Mouse (Mus musculus) thymus, postnatal 14 days (tissue): ENCODE results near the gene Nckap5.

Experiments
- DNase-seq: peaks from one replicate; pipeline ENCODE4 v3.0.0; 2021

The Nckap5 gene

DNA sequence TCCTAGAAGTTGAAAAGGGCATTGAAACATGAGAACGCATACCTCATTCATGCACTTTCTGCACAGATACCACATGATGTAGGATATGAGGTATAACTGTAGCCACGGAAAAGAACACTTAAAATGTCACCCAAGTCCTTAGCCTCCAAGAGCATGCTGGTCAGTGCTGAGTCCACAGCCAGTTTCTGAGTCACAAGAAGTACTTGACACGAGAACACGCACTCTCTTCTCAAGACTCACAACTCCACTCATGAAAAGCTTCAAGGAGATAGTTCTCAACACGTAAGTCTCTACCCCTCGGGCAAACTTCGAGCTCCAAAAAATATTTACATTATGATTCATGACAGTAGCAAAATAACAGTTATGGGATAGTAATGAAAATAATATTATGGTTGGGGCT, 137.0 kb downstream of the Nckap5 start:
- DNase-seq = no peak

- no peak for DNase-seq
Measured at GRCm38 (mm10) chr1:126688593-126688992, 142.0 kb downstream of the Nckap5 start.

DNA sequence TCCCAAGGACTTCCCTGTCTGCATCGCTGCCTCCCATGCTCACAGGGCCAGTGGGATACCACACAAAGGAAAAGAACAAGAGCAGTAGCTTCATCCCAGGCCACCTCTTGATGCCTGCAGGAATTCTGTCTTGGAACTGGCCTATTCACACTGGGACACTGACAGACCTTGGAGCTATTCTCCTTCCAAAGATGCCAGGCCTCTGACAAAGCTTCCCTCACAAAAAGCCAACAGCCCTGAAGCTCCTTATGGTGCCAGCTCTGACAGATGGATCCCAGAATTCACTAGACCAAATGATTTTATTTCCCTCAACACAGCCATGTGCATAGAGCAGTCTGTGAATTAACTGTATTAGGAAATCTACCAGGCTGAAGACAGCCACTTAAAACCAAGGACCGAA, 143.9 kb downstream of the Nckap5 start:
- DNase-seq = no peak

DNA sequence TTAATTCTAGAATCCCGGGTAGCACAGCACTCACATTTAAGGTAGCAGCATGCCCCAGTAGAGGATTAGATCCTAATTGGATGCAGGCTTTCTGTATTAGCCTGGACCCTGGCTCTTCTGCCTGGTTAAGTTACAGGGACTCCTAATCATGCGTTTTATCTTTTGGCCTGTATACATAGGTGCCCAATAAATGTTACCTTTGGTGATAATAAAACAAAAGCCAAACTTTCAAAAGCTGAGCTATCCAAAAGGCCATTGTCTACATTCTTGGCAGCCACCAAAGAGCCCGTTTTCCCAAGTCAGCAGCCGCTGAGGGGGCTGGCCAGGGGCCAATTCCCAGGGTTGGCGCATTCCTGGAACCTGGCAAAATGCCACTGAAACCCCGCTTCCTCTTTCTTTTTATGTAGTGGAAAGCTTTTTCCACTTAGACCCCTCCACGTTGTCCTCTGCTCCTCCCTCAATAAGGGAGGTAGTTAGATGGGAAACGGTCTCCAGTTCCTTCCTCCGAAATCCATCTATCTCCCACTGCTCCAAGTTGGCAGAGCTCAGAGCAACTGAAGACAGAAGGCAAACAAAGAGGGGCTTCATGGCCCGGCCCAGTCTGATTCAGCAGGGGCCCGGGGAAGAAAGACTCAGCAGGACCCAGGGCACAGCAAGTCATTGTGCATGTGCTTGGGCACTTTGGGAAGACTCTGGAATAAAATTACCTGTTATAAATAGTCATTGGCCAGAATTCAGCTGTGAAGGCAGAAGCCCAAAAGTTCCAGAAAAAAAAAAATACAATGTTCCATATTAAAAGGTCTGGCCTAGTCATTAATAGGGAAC, 146.8 kb downstream of the Nckap5 start:
- DNase-seq = no peak

DNA sequence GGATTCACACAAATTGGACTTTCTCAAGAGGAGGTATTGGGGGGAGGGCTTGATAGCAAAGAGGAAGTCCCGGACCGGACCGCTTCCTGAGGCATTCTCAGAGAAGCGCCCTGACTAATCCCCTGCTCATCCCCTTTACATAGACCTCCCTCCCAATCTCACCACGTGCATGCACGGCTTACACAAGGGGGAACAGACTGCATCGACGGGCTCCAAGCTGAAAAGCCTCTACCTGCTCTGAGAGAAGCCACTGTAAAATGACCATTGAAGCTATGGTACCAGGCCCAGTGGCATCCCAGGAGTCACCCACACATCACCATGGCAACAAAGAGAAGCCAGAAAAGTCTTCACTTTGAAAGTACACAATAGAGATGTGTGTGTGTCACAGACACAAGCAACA, 148.8 kb downstream of the Nckap5 start:
- no peak for DNase-seq

- no peak for DNase-seq
Measured at GRCm38 (mm10) chr1:126679348-126679747, 151.3 kb downstream of the Nckap5 start.

- no peak for DNase-seq
Measured at GRCm38 (mm10) chr1:126677280-126677679, 153.3 kb downstream of the Nckap5 start.

DNA sequence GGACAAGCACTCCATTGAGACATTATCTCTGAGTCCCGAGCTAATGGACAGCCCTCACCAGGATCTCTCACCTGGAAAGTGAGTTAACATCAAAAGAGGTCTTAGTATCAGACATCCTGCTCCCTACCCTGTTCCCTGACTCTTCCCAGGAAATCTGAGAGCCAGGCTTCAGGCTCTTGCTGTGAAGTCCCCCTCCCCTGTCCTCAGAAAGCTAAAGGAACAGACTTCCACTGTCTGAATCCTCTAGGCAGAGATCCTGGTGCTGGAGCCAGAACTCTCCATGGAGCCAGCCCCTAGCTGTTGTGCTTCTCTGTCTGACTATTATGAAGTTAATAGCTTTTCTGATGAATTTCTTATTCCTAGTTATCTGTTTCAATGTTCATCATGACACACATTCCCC, 153.8 kb downstream of the Nckap5 start:
- DNase-seq = no peak

GRCm38 (mm10) chr1:126675142-126675541, 155.5 kb downstream of the Nckap5 start:
- DNase-seq = no peak

- DNase-seq = no peak
Measured at GRCm38 (mm10) chr1:126673238-126673637, 157.4 kb downstream of the Nckap5 start.

DNA sequence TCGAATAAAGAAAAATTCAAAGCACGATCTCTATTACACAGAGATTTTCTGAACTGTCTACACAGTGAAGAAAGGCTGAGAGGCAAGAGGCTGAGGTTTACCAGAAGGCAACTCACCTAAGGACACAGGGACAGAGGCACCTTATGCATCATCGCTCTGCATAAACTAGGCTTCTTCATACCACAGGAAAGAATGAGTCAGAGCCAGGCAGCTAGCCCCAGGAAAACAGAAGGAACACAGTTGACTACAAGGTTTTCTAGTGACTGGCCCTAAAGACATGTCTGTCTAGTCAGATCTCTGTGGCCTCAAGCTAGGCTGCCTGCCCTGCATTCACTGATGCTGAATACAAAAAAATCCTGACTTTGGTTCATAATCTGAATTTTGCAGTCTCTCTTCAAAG, 160.1 kb downstream of the Nckap5 start:
- no peak for DNase-seq

- DNase-seq = no peak
Measured at GRCm38 (mm10) chr1:126660098-126660999, 170.2 kb downstream of the Nckap5 start.

DNA sequence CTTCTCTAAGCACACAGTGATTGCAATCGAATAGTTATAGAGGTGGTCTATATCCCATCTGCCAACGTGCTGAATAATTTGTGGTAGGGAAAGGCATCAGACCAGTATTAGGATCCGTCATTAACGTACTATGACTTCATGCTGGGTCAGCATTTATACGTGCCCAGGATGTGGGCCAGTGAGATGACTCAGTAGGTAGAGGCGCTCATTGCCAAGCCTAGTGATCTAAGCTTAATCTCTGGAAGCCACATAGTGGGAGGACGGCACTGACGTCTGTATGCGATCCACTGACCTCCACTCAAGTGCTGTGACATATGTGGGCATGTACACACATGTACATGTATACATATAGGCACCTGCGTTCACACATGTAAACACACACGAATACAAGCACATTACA, 171.9 kb downstream of the Nckap5 start:
- DNase-seq = no peak

GRCm38 (mm10) chr1:126656246-126656645, 174.4 kb downstream of the Nckap5 start:
- no peak for DNase-seq

- no peak for DNase-seq
Measured at GRCm38 (mm10) chr1:126652085-126652484, 178.5 kb downstream of the Nckap5 start.

GRCm38 (mm10) chr1:126650806-126651205, 179.8 kb downstream of the Nckap5 start:
- no peak for DNase-seq

- DNase-seq = no peak
Measured at GRCm38 (mm10) chr1:126642751-126643150, 187.8 kb downstream of the Nckap5 start.

DNA sequence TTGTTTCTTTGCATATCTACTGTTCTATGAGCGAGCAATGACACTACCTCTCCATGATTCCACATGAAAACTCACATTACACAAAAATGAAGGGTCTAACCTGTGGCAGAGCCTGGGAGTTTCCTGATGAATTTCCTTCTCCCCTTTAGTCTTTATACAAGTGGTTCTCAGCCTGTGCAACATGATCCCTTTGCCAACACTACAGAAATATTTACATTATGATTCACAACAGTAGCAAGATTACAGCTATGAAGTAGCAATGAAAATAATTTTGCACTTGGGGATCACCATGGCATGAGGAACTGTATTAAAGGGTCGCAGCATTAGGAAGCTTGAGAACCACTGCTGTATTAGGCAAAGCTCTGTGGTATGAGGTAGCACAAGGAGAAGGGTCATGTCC, 191.1 kb downstream of the Nckap5 start:
- DNase-seq = no peak

DNA sequence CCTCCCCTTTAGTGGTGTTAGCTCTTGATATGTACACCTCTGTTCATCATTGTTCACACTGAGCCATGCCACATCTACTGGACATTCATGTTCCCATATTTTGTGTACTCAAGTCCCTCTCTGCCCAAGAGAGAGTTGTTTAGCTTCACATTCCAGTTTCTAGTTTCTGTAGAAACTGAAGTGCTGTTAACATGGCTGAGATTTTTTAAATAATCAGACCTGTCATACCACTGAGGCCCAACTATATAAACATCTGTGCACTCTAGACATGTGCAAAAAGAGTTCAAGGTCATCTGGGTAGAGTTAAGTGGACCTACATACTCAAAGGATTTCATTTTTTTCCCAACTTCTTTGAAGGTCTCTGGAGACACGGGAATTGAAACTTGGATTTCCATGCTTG, 193.1 kb downstream of the Nckap5 start:
- DNase-seq = no peak

DNA sequence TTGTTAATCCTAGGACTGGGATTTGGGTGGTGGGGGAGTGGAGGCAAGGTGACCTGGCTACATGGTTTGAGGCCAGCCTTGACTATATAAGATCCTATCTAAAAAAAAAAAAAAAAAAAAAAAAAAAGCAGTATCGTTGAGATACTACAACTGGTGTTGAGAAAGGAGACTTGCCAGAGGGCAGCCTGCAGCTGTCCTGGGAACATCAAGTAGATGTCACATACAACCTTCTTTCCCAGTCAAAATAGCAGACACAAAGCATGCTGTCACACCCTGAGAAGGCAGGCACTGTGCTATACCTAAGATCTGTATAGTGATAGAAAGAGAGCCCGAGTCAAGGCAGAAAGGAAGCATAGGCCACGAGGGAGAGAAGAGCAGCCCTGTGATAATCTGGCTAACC, 204.4 kb downstream of the Nckap5 start:
- DNase-seq = no peak

GRCm38 (mm10) chr1:126622036-126622435, 208.6 kb downstream of the Nckap5 start:
- no peak for DNase-seq

- no peak for DNase-seq
Measured at GRCm38 (mm10) chr1:126617464-126618041, 213.0 kb downstream of the Nckap5 start.

- no peak for DNase-seq
Measured at GRCm38 (mm10) chr1:126616964-126617363, 213.6 kb downstream of the Nckap5 start.

- no peak for DNase-seq
Measured at GRCm38 (mm10) chr1:126612916-126613315, 217.7 kb downstream of the Nckap5 start.
